ENCODE assay signal across 28 mouse cellular contexts in the genomic region with DNA sequence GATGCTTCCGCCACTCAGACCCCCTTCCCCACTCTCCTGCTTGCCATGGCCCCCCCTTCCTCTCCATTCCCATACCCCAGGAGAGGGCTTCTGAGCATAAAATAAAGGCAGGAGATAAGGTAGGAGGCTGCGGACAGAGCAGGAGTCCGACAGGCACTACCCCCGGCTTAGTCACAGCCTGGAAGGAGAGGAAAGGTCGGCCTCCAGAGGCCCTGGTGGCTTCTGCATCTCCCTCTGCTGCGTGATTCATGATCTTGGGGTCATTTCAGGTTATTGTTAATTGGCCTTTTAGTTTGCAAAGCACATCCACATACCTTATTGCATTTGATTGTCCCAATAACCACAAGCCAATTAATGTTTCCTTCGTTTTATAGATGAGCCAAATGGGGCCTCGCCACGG.
A peak's percentile ranks its signal among the peaks of the same experiment; 100 is the strongest.
DNase-seq lines count a peak whose midpoint lies in the region; ATAC-seq and TF ChIP-seq lines count a peak whose summit lies in the region.
"Had no signal": no experiment of that assay in that cellular context is flagged by ENCODE, and none has a peak within 500 bp of the region (broad histone marks: within the 10 kb centered on the region; RNA-seq: fewer than 3 reads in every experiment).

No protein-coding gene starts in this region.

- H3K4me2 ChIP-seq in stomach, postnatal 0 days (replicated peaks; ENCODE audit: low read depth): no peak overlapping the region
- H3K4me2 ChIP-seq: embryonic facial prominence, embryonic 13.5 days; forebrain, embryonic 12.5 days; forebrain, embryonic 15.5 days; heart, embryonic 11.5 days; heart, embryonic 15.5 days; hindbrain, embryonic 12.5 days; hindbrain, embryonic 15.5 days had no signal

- no peak overlapping the region for H3K9ac ChIP-seq in stomach, postnatal 0 days (ENCODE audit: low read length)
- H3K9ac ChIP-seq: embryonic facial prominence, embryonic 13.5 days; forebrain, embryonic 12.5 days; forebrain, embryonic 15.5 days; heart, embryonic 15.5 days; hindbrain, embryonic 12.5 days; hindbrain, embryonic 15.5 days had no signal

- TF ChIP-seq EP300 in stomach, postnatal 0 days (optimal IDR thresholded peaks at IDR 0.05): no peak

- no peaks in the 10 kb centered on the region for H3K27me3 ChIP-seq in megakaryocyte, embryonic 14.5 days (replicated peaks)
- no peaks in the 10 kb centered on the region for H3K27me3 ChIP-seq in stomach, postnatal 0 days (ENCODE audit: control insufficient read depth, insufficient read depth, low read length)
- H3K27me3 ChIP-seq: embryonic facial prominence, embryonic 13.5 days; forebrain, embryonic 12.5 days; forebrain, embryonic 15.5 days; heart, embryonic 15.5 days; hindbrain, embryonic 12.5 days; hindbrain, embryonic 15.5 days had no signal

- peak overlapping the region; percentile 50 for H3K4me3 ChIP-seq in megakaryocyte, embryonic 14.5 days (replicated peaks)
- H3K4me3 ChIP-seq in stomach, postnatal 0 days (ENCODE audit: low read depth, low read length): no peak overlapping the region
- no peak overlapping the region for H3K4me3 ChIP-seq in layer of hippocampus, adult 2 months
- H3K4me3 ChIP-seq: embryonic facial prominence, embryonic 10.5 days; embryonic facial prominence, embryonic 13.5 days; erythroblast, embryonic 14.5 days; forebrain, embryonic 12.5 days; forebrain, embryonic 15.5 days; heart, adult 2 months; heart, embryonic 15.5 days; hindbrain, embryonic 12.5 days; hindbrain, embryonic 15.5 days had no signal

- WGBS in stomach, postnatal 0 days: 61% methylated on average over 9 of the region's 9 CpGs

- TF ChIP-seq CTCF in stomach, postnatal 0 days (IDR thresholded peaks at IDR 0.05; ENCODE audit: low read depth): no peak
- no peak for TF ChIP-seq CTCF in layer of hippocampus, adult 2 months (conservative IDR thresholded peaks at IDR 0.05)

- H3K27ac ChIP-seq in stomach, postnatal 0 days (replicated peaks): no peak overlapping the region
- no peak overlapping the region for H3K27ac ChIP-seq in layer of hippocampus, adult 2 months
- H3K27ac ChIP-seq: embryonic facial prominence, embryonic 10.5 days; embryonic facial prominence, embryonic 13.5 days; forebrain, embryonic 12.5 days; forebrain, embryonic 15.5 days; heart, adult 2 months; heart, embryonic 15.5 days; hindbrain, embryonic 12.5 days; hindbrain, embryonic 15.5 days had no signal

- no peaks in the 10 kb centered on the region for H3K9me3 ChIP-seq in megakaryocyte, embryonic 14.5 days
- H3K9me3 ChIP-seq in stomach, postnatal 0 days (ENCODE audit: control insufficient read depth, low read length): no peaks in the 10 kb centered on the region
- H3K9me3 ChIP-seq: embryonic facial prominence, embryonic 10.5 days; embryonic facial prominence, embryonic 13.5 days; forebrain, embryonic 12.5 days; forebrain, embryonic 15.5 days; heart, embryonic 15.5 days; hindbrain, embryonic 12.5 days; hindbrain, embryonic 15.5 days had no signal

- DNase-seq in adrenal gland, postnatal 10 days: peak; percentile 37
- DNase-seq in adrenal gland, adult 8-10 months: no peak
- peak; percentile 22 for DNase-seq in adrenal gland, postnatal 25 days
- DNase-seq in stomach, postnatal 0 days (ENCODE audit: low spot score): no peak
- DNase-seq in layer of hippocampus, adult 2 months (ENCODE audit: low spot score in 2 of 2): no peak
- no peak for DNase-seq in retina, embryonic 14.5 days (ENCODE audit: low spot score)
- DNase-seq: cerebellum, adult 11-12 months; cerebellum, adult 8-10 months; cerebellum, postnatal 10 days; cerebellum, postnatal 36 days; embryo, embryonic 11 days; gastrocnemius, postnatal 10 days; gastrocnemius, postnatal 36 days; heart, adult 2 months; heart, postnatal 14 days had no signal

- ATAC-seq in megakaryocyte, adult 5-6 weeks (ENCODE audit: poor library complexity, severe bottlenecking): no peak
- peak; percentile 42; the same call in 1 of the 2 replicates for ATAC-seq in stomach, postnatal 0 days (ENCODE audit: low FRiP score, low TSS enrichment)
- ATAC-seq: activated CD4-positive, CD25-positive, alpha-beta regulatory T cell, adult 4 months; forebrain, embryonic 15.5 days; intestine, postnatal 0 days had no signal

- H3K36me3 ChIP-seq in megakaryocyte, embryonic 14.5 days (replicated peaks; ENCODE audit: low read length): no peaks in the 10 kb centered on the region
- no peaks in the 10 kb centered on the region for H3K36me3 ChIP-seq in stomach, postnatal 0 days (ENCODE audit: control insufficient read depth, insufficient read depth, low read length)
- H3K36me3 ChIP-seq: embryonic facial prominence, embryonic 10.5 days; embryonic facial prominence, embryonic 13.5 days; forebrain, embryonic 12.5 days; forebrain, embryonic 15.5 days; heart, embryonic 15.5 days; hindbrain, embryonic 12.5 days; hindbrain, embryonic 15.5 days had no signal

- peaks cover 18% of the 10 kb centered on the region for H3K4me1 ChIP-seq in megakaryocyte, embryonic 14.5 days
- no peaks in the 10 kb centered on the region for H3K4me1 ChIP-seq in stomach, postnatal 0 days (replicated peaks; ENCODE audit: control insufficient read depth, insufficient read depth)
- H3K4me1 ChIP-seq: forebrain, embryonic 12.5 days; forebrain, embryonic 15.5 days; hindbrain, embryonic 12.5 days; hindbrain, embryonic 15.5 days had no signal

Comparison
In these comparisons a context has a peak if more than half of its experiments do, and no peak if none do; other contexts are left out.
1. DNase-seq: peak in adrenal gland, postnatal 10 days (single experiment) and adrenal gland, postnatal 25 days (single experiment); none in adrenal gland, adult 8-10 months (single experiment), stomach, postnatal 0 days (single experiment), layer of hippocampus, adult 2 months (0 of 2) and retina, embryonic 14.5 days (single experiment).